21 mouse cellular contexts compared by ENCODE assay signal in the genomic region with DNA sequence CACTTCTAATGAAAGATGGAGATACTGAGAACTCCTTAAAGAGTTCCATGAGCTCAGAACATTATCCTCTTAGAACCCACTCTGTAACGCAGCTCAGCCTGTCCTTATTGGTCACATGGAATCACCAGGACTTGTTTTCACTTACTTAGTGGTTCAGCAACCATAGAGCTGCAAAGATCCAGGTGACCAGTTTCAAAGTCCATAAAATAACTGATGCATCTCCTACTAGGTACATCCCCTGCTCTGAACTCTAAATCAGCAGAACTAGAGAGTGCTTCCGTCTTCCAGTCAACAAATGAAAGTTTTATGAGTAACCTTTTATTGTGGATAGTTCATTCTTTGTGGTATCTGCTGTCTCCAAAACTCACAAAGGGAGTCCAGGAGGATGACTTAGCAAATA.
A peak's percentile ranks its signal among the peaks of the same experiment; 100 is the strongest.
DNase-seq lines count a peak whose midpoint lies in the region; TF ChIP-seq lines count a peak whose summit lies in the region.
"Had no signal": no experiment of that assay in that cellular context is flagged by ENCODE, and none has a peak within 500 bp of the region (broad histone marks: within the 10 kb centered on the region; RNA-seq: fewer than 3 reads in every experiment).

No protein-coding gene starts in this region.

- no peak overlapping the region for H3K4me3 ChIP-seq in kidney, adult 2 months (ENCODE audit: insufficient read depth, low read depth, low read length)
- H3K4me3 ChIP-seq: embryonic facial prominence, embryonic 13.5 days; embryonic facial prominence, embryonic 15.5 days; erythroblast, embryonic 14.5 days; forebrain, embryonic 10.5 days; forebrain, embryonic 12.5 days had no signal

- DNase-seq in kidney, adult 2 months = peak; percentile 82
- no peak for DNase-seq in kidney, postnatal 10 days
- peak; percentile 87 for DNase-seq in kidney, adult 9 months
- DNase-seq in kidney, postnatal 14 days = no peak
- peak; percentile 13 to 30 for DNase-seq in kidney, postnatal 36 days
- DNase-seq in kidney, postnatal 4 days = no peak
- DNase-seq: adrenal gland, adult 2 months; adrenal gland, postnatal 10 days; adrenal gland, postnatal 25 days; cerebellum, adult 11 months; cerebellum, adult 18-20 months; cerebellum, adult 8-10 months; cerebellum, adult 9-11 months; cerebellum, postnatal 14 days; cerebellum, postnatal 36 days; embryo, embryonic 11 days had no signal

- H3K27me3 ChIP-seq in kidney, adult 2 months (replicated peaks; ENCODE audit: control insufficient read depth, insufficient read depth, low read length) = no peaks in the 10 kb centered on the region
- H3K27me3 ChIP-seq: embryonic facial prominence, embryonic 13.5 days; embryonic facial prominence, embryonic 15.5 days; forebrain, embryonic 12.5 days had no signal

- no peaks in the 10 kb centered on the region for H3K36me3 ChIP-seq in kidney, adult 2 months (ENCODE audit: control insufficient read depth, insufficient read depth, low read length)
- H3K36me3 ChIP-seq: embryonic facial prominence, embryonic 13.5 days; embryonic facial prominence, embryonic 15.5 days; forebrain, embryonic 10.5 days; forebrain, embryonic 12.5 days had no signal

- WGBS in kidney, adult 2 months = 38% methylated on average over 2 of the region's 2 CpGs

- no peak for TF ChIP-seq POLR2A in kidney, adult 2 months (IDR thresholded peaks at IDR 0.05; ENCODE audit: low read depth, low read length)

- H3K4me1 ChIP-seq in kidney, adult 2 months (ENCODE audit: control insufficient read depth, insufficient read depth, low read length) = peaks cover 5% of the 10 kb centered on the region; the same call in 1 of the 2 replicates
- H3K4me1 ChIP-seq: embryonic facial prominence, embryonic 13.5 days; embryonic facial prominence, embryonic 15.5 days; forebrain, embryonic 10.5 days; forebrain, embryonic 12.5 days had no signal

- peak overlapping the region; percentile 71 for H3K27ac ChIP-seq in kidney, adult 2 months (ENCODE audit: insufficient read depth, low read depth, low read length)
- H3K27ac ChIP-seq: embryonic facial prominence, embryonic 13.5 days; embryonic facial prominence, embryonic 15.5 days; forebrain, embryonic 10.5 days; forebrain, embryonic 12.5 days had no signal

- TF ChIP-seq CTCF in kidney, adult 2 months (conservative IDR thresholded peaks at IDR 0.05; ENCODE audit: insufficient read depth, insufficient read length, low read depth, low read length) = no peak

Comparison
In these comparisons a context has a peak if more than half of its experiments do, and no peak if none do; other contexts are left out.
1. DNase-seq: peak in kidney, adult 2 months (single experiment), kidney, adult 9 months (single experiment) and kidney, postnatal 36 days (2 of 2); none in kidney, postnatal 10 days (single experiment), kidney, postnatal 14 days (single experiment) and kidney, postnatal 4 days (0 of 2).